Mouse (Mus musculus) kidney, adult 2 months (tissue): ENCODE results near the gene Iqsec1.

Experiments
- CTCF ChIP-seq: fragments of 200-500 bp; conservative IDR thresholded peaks from 2 replicates; pipeline ENCODE4 v1.5.1; 2011; ENCODE audit warnings: low read depth, mild to moderate bottlenecking, control low read depth, low read length, moderate library complexity, mixed read lengths; ENCODE audit not compliant: insufficient read depth, insufficient read length
- POLR2A ChIP-seq: fragments of 200-500 bp; IDR thresholded peaks from one replicate; pipeline ENCODE4 v1.6.1; 2011; ENCODE audit warnings: low read depth, low read length, control low read depth

GRCm38 (mm10) chr6:90783945-90784344 lies 204.5 kb downstream of the Iqsec1 start:
- TF ChIP-seq POLR2A = no peak
- TF ChIP-seq CTCF = no peak
